Mouse (Mus musculus) testis, adult 2 months (tissue): Measurements from ENCODE around the gene Ulk4. TPM values are rescaled to one million over a fixed set of nuclear protein-coding genes. Genes with fewer than 3 reads are reported as not detected.
A peak's percentile ranks its signal among the peaks of the same experiment; 100 is the strongest.

ENCODE experiments used
- H3K27ac ChIP-seq: fragments of 200-500 bp; 2 replicates; pipeline ENCODE4 v1.5.1; 2012; ENCODE audit warnings: low read depth, low read length; ENCODE audit not compliant: control insufficient read depth, insufficient read depth
- H3K27me3 ChIP-seq: fragments of 200-500 bp; 2 replicates; pipeline ENCODE4 v1.6.1; 2012; ENCODE audit warnings: mild to moderate bottlenecking, low read length, moderate library complexity; ENCODE audit not compliant: control insufficient read depth, insufficient read depth
- H3K36me3 ChIP-seq: fragments of 200-500 bp; 2 replicates; pipeline ENCODE4 v1.6.1; 2012; ENCODE audit warnings: mild to moderate bottlenecking, low read length; ENCODE audit not compliant: control insufficient read depth, insufficient read depth
- H3K4me1 ChIP-seq: fragments of 200-500 bp; 2 replicates; pipeline ENCODE4 v1.6.1; 2012; ENCODE audit warnings: low read length; ENCODE audit not compliant: control insufficient read depth, insufficient read depth
- H3K4me3 ChIP-seq: fragments of 200-500 bp; 2 replicates; pipeline ENCODE4 v1.5.1; 2012; ENCODE audit warnings: low read depth, mild to moderate bottlenecking, low read length, moderate library complexity, mixed read lengths; ENCODE audit not compliant: control insufficient read depth
- CTCF ChIP-seq: fragments of 200-500 bp; IDR thresholded peaks from 2 replicates; pipeline ENCODE4 v1.5.1; 2012; ENCODE audit warnings: low read depth, mild to moderate bottlenecking, inconsistent platforms, low read length, moderate library complexity; ENCODE audit not compliant: control insufficient read depth, insufficient read depth, insufficient replicate concordance
- POLR2A ChIP-seq: fragments of 200-500 bp; IDR thresholded peaks from 2 replicates; pipeline ENCODE4 v1.6.1; 2012; ENCODE audit warnings: low read depth, mild to moderate bottlenecking, inconsistent platforms, low read length, moderate library complexity; ENCODE audit not compliant: control insufficient read depth
- polyA plus RNA-seq: library from polyadenylated mRNA; depleted of rRNA; stranded (reverse); fragments of >200 nt; gene quantifications from 2 replicates; pipeline ENCODE4 v1.2.3, GENCODE M21; 2012

The Ulk4 gene
- polyA plus RNA-seq, 1 experiment: 291 TPM

- 0 out of 2 replicates have a peak, but pooled peaks have one; percentile 5 for TF ChIP-seq CTCF
- no peak for TF ChIP-seq POLR2A
These were observed 58.4 kb downstream of the Ulk4 start for GRCm38 (mm10) chr9:121218636-121219035.

DNA sequence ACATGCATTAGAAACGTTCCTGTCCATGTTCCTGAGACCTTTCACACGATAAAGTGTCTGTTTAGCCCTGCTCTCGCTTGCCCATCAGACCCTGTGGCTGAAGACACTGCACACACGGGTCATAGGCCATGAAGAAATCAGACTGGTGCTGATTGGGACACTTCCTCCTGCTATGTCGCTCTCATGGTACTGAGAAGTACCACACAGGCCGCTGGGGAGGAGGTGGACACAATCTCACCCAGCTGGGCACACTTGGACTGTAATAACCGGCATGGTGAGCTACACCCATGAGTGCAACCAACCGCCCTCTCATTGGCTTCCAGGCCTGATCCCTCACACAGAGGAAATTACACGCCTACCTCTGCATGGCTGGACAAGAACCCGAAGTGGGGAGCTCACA, 58.8 kb downstream of the Ulk4 start:
- no peak overlapping the region for H3K4me3 ChIP-seq
- no peak overlapping the region for H3K27ac ChIP-seq
- no peak for TF ChIP-seq POLR2A
- TF ChIP-seq CTCF: no peak
- no peaks in the 10 kb centered on the region for H3K27me3 ChIP-seq
- no peaks in the 10 kb centered on the region for H3K4me1 ChIP-seq
- no peaks in the 10 kb centered on the region for H3K36me3 ChIP-seq

More at GRCm38 (mm10) chr9:121218636-121219035, 58.4 kb downstream of the Ulk4 start:
- Histone ChIP-seq H3K27me3 (no peaks in the 10 kb centered on the region), H3K4me1 (no peaks in the 10 kb centered on the region), H3K4me3 (no peak overlapping the region), H3K27ac (no peak overlapping the region), H3K36me3 (no peaks in the 10 kb centered on the region)

DNA sequence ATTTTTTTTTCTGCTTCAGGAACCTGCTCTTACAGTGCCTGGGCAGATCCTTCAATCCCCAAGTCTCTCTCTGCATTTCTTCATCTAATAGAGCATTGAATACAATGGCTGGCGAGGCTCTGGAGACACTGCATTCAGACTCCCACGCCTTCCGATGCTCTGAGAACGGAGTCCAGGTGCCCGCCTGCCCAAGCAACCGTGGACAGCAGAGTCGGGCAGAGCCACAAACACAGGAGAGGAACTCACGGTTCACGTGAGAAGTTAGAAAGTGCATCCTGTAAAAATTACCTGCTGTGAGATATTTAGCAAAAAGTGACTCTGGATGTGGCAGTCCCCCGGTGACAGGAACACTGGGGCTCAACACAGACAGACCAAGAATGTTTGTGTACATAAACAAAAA, 59.3 kb downstream of the Ulk4 start:
- no peaks in the 10 kb centered on the region for H3K36me3 ChIP-seq
- no peak overlapping the region for H3K27ac ChIP-seq
- no peaks in the 10 kb centered on the region for H3K4me1 ChIP-seq
- no peaks in the 10 kb centered on the region for H3K27me3 ChIP-seq
- TF ChIP-seq POLR2A (no peak), CTCF (no peak)
- H3K4me3 ChIP-seq: no peak overlapping the region

DNA sequence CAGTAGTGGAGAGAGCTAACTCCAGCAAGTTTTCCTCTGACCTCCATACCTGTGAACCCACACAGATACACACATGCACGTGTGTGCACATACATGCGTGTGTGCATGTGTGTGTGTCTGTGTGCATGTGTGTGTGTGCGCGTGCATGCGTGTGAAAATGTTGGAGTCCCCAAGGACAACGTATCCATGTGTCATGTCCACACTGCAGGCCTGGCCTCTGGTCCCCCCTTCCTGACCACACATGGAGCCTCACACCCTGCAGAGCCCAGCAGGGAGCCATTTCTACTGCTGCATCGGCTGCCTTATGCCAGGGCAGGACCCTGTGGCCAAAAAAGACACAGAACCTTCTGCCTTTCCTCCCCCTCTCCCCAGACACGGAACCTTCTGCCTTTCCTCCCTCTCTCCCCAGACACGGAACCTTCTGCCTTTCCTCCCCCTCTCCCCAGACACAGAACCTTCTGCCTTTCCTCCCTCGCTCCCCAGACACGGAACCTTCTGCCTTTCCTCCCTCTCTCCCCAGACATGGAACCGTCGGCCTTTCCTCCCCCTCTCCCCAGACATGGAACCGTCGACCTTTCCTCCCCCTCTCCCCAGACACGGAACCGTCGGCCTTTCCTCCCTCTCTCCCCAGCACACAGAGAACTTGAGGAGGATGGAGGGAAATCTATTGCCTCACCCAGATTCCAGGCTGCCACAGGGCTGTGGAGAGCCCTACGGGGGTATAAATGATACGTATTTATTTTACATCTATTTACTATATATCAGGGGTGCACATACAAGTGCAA, 60.3 kb downstream of the Ulk4 start:
- Histone ChIP-seq H3K4me3 (no peak overlapping the region), H3K27ac (no peak overlapping the region), H3K27me3 (no peaks in the 10 kb centered on the region), H3K36me3 (no peaks in the 10 kb centered on the region), H3K4me1 (no peaks in the 10 kb centered on the region)
- no peak for TF ChIP-seq POLR2A
- TF ChIP-seq CTCF: no peak

GRCm38 (mm10) chr9:121215349-121216000, 61.5 kb downstream of the Ulk4 start:
- no peak overlapping the region for H3K27ac ChIP-seq
- no peaks in the 10 kb centered on the region for H3K4me1 ChIP-seq
- no peak overlapping the region for H3K4me3 ChIP-seq
- H3K36me3 ChIP-seq: no peaks in the 10 kb centered on the region
- no peaks in the 10 kb centered on the region for H3K27me3 ChIP-seq
- no peak for TF ChIP-seq POLR2A
- TF ChIP-seq CTCF: peak; percentile 85; the same call in 1 of the 2 replicates

GRCm38 (mm10) chr9:121212322-121212721, 64.7 kb downstream of the Ulk4 start:
- no peaks in the 10 kb centered on the region; the same call in 1 of the 2 replicates for H3K36me3 ChIP-seq
- H3K27ac ChIP-seq: no peak overlapping the region
- H3K27me3 ChIP-seq: no peaks in the 10 kb centered on the region
- no peak overlapping the region for H3K4me3 ChIP-seq
- peak; percentile 52; the same call in 1 of the 2 replicates for TF ChIP-seq CTCF
- no peak for TF ChIP-seq POLR2A
- H3K4me1 ChIP-seq: no peaks in the 10 kb centered on the region

- Histone ChIP-seq H3K36me3 (no peaks in the 10 kb centered on the region; the same call in 1 of the 2 replicates), H3K4me3 (no peak overlapping the region), H3K27ac (no peak overlapping the region), H3K27me3 (no peaks in the 10 kb centered on the region), H3K4me1 (no peaks in the 10 kb centered on the region)
- TF ChIP-seq POLR2A: no peak
- TF ChIP-seq CTCF: no peak
These were observed 72.0 kb downstream of the Ulk4 start for GRCm38 (mm10) chr9:121205046-121205445.

GRCm38 (mm10) chr9:121204149-121204800, 72.7 kb downstream of the Ulk4 start:
- H3K36me3 ChIP-seq: no peaks in the 10 kb centered on the region; the same call in 1 of the 2 replicates
- H3K27me3 ChIP-seq: no peaks in the 10 kb centered on the region
- H3K27ac ChIP-seq: no peak overlapping the region
- H3K4me3 ChIP-seq: no peak overlapping the region
- H3K4me1 ChIP-seq: no peaks in the 10 kb centered on the region
- TF ChIP-seq CTCF (no peak), POLR2A (no peak)
